Mouse (Mus musculus): Measurements from ENCODE around the gene Dtnb. TPM values are rescaled to one million over a fixed set of nuclear protein-coding genes. Genes with fewer than 3 reads are reported as not detected.
"Not testable (repeated sequence)": the region's sequence is repeated elsewhere in the genome, so short reads cannot be mapped to it uniquely, and the experiment has no call there.

Gene Dtnb
- 14.2 and 14.3 TPM in 2 replicates for polyA plus RNA-seq (2015; fragmentation: Nextera tagmentation; extraction: Ambion mirVana)

GRCm38 (mm10) chr12:3571787-3572580 lies at the start of gene Dtnb:
Gene Dtnb, plus strand, starts transcription at chr12:3572381.
- WGBS, result 1% methylated on average over 68 of the region's 85 CpGs
- peak; percentile 84 for ATAC-seq (replicated peaks; ENCODE audit: extremely low read depth, insufficient read depth, low FRiP score)
- Histone ChIP-seq H3K9me3 (replicated peaks; ENCODE audit: control insufficient read depth, low read length) (no peaks in the 10 kb centered on the region), H3K27ac (ENCODE audit: low read length) (peak within 1 kb of the TSS; percentile 49), H3K9ac (ENCODE audit: low read length) (peak within 1 kb of the TSS; percentile 82), H3K27me3 (ENCODE audit: control insufficient read depth, insufficient read depth, low read length) (no peaks in the 10 kb centered on the region), H3K4me2 (ENCODE audit: low read depth, low read length) (peak within 1 kb of the TSS; percentile 76), H3K4me1 (ENCODE audit: control insufficient read depth, insufficient read depth, low read length) (peaks cover 17% of the 10 kb centered on the region; the same call in 1 of the 2 replicates), H3K36me3 (ENCODE audit: control insufficient read depth, insufficient read depth) (no peaks in the 10 kb centered on the region), H3K4me3 (ENCODE audit: low read length) (peak within 1 kb of the TSS; percentile 73)

GRCm38 (mm10) chr12:3525536-3525935 lies 46.6 kb upstream of the Dtnb start:
- ATAC-seq (replicated peaks; ENCODE audit: extremely low read depth, insufficient read depth, low FRiP score), result no peak
- WGBS, result 90% methylated on average over 5 of the region's 5 CpGs
- Histone ChIP-seq H3K27ac (ENCODE audit: low read length) (no peak overlapping the region), H3K27me3 (ENCODE audit: control insufficient read depth, insufficient read depth, low read length) (no peaks in the 10 kb centered on the region), H3K4me2 (ENCODE audit: low read depth, low read length) (no peak overlapping the region), H3K4me3 (ENCODE audit: low read length) (no peak overlapping the region), H3K9me3 (replicated peaks; ENCODE audit: control insufficient read depth, low read length) (no peaks in the 10 kb centered on the region), H3K36me3 (ENCODE audit: control insufficient read depth, insufficient read depth) (no peaks in the 10 kb centered on the region), H3K4me1 (ENCODE audit: control insufficient read depth, insufficient read depth, low read length) (no peaks in the 10 kb centered on the region), H3K9ac (ENCODE audit: low read length) (no peak overlapping the region)

DNA sequence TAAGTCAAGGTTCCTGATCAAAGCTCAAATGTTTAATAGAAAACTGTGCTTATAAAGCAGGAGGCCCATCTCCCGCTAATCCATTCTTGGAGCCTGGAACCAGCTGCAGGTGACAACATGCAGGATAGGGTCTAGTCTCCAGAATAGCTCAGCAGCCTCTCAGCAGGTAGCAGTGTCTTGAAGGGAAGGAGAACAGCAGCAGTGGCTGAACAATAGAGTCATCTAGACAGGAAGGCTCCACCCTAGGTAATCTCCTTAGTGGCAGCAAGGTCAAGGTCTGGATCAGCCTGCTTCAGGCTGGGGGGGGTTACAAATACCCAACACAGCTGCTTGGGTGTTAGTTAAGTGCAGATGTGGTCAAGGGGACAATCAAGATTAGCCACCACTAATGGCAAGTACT lies 36.7 kb upstream of the Dtnb start:
- H3K36me3 ChIP-seq (ENCODE audit: control insufficient read depth, insufficient read depth); H3K9ac ChIP-seq (ENCODE audit: low read length); H3K4me3 ChIP-seq (ENCODE audit: low read length); H3K4me2 ChIP-seq (ENCODE audit: low read depth, low read length); H3K27ac ChIP-seq (ENCODE audit: low read length); H3K27me3 ChIP-seq (ENCODE audit: control insufficient read depth, insufficient read depth, low read length); ATAC-seq (replicated peaks; ENCODE audit: extremely low read depth, insufficient read depth, low FRiP score); H3K9me3 ChIP-seq (replicated peaks; ENCODE audit: control insufficient read depth, low read length); H3K4me1 ChIP-seq (ENCODE audit: control insufficient read depth, insufficient read depth, low read length): not testable (repeated sequence)
- 91% methylated on average over 1 of the region's 1 CpGs for WGBS

DNA sequence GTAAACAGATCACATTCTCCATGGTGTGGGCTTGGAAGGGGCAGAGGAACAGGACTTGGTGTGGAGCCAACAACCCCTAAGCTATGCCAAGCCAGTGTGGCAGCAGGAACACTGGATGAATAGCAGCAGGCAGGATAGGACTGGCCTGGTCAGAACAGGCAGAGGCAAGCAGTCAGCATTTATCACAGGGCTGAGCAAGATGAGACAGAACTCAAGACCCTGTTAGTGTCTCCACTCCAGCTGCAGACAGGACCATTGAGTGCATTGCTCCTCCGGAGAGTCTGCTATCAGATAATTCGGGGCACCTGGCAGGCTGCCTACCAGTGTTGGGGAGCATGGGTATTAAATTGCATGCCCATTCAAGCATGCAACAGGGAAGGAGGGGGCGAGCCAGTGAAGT lies 34.6 kb upstream of the Dtnb start:
- 43% methylated on average over 3 of the region's 3 CpGs for WGBS

GRCm38 (mm10) chr12:3538036-3538435 lies 34.1 kb upstream of the Dtnb start:
- no peak overlapping the region for H3K27ac ChIP-seq (ENCODE audit: low read length)
- no peaks in the 10 kb centered on the region for H3K9me3 ChIP-seq (replicated peaks; ENCODE audit: control insufficient read depth, low read length)
- ATAC-seq (replicated peaks; ENCODE audit: extremely low read depth, insufficient read depth, low FRiP score), result no peak
- 75% methylated on average over 1 of the region's 1 CpGs for WGBS
- H3K4me2 ChIP-seq (ENCODE audit: low read depth, low read length), result no peak overlapping the region
- H3K27me3 ChIP-seq (ENCODE audit: control insufficient read depth, insufficient read depth, low read length), result no peaks in the 10 kb centered on the region
- H3K36me3 ChIP-seq (ENCODE audit: control insufficient read depth, insufficient read depth), result no peaks in the 10 kb centered on the region
- no peak overlapping the region for H3K9ac ChIP-seq (ENCODE audit: low read length)
- no peaks in the 10 kb centered on the region for H3K4me1 ChIP-seq (ENCODE audit: control insufficient read depth, insufficient read depth, low read length)
- H3K4me3 ChIP-seq (ENCODE audit: low read length), result no peak overlapping the region

More for the DNA sequence above, 34.6 kb upstream of the Dtnb start:
- H3K27ac ChIP-seq (ENCODE audit: low read length), result no peak overlapping the region
- H3K4me1 ChIP-seq (ENCODE audit: control insufficient read depth, insufficient read depth, low read length), result no peaks in the 10 kb centered on the region
- no peak overlapping the region for H3K4me3 ChIP-seq (ENCODE audit: low read length)
- ATAC-seq (replicated peaks; ENCODE audit: extremely low read depth, insufficient read depth, low FRiP score), result peak; percentile 32; the same call in 1 of the 2 replicates
- no peak overlapping the region for H3K9ac ChIP-seq (ENCODE audit: low read length)
- no peaks in the 10 kb centered on the region for H3K9me3 ChIP-seq (replicated peaks; ENCODE audit: control insufficient read depth, low read length)
- H3K27me3 ChIP-seq (ENCODE audit: control insufficient read depth, insufficient read depth, low read length), result no peaks in the 10 kb centered on the region
- H3K36me3 ChIP-seq (ENCODE audit: control insufficient read depth, insufficient read depth), result no peaks in the 10 kb centered on the region
- H3K4me2 ChIP-seq (ENCODE audit: low read depth, low read length), result no peak overlapping the region

DNA sequence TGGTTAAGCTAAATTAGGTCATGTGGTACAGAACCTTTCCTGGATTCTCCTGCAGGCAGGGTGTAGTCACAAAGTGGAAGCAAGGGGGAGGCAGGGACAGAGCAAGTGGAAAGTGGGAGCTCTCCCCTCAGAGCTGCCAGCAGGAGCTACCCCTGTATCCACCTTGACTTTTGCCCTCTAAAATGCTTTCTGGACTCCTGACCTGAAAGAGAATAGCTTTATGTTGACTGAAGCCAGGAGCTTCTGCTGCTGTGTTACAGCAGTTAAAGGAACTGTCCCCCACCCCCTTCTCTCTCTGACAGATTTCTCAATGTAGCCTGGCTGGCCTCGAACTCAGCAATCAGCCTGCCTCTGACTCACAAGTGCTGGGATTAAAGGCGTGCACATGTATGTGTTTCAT lies 32.6 kb upstream of the Dtnb start:
- H3K4me1 ChIP-seq (ENCODE audit: control insufficient read depth, insufficient read depth, low read length), result no peaks in the 10 kb centered on the region
- WGBS, result 71% methylated on average over 2 of the region's 2 CpGs
- H3K27ac ChIP-seq (ENCODE audit: low read length), result no peak overlapping the region

GRCm38 (mm10) chr12:3540871-3541270 lies 31.3 kb upstream of the Dtnb start:
- 92% methylated on average over 7 of the region's 7 CpGs for WGBS
- H3K4me2 ChIP-seq (ENCODE audit: low read depth, low read length), result no peak overlapping the region
- no peaks in the 10 kb centered on the region for H3K36me3 ChIP-seq (ENCODE audit: control insufficient read depth, insufficient read depth)
- no peaks in the 10 kb centered on the region for H3K4me1 ChIP-seq (ENCODE audit: control insufficient read depth, insufficient read depth, low read length)
- ATAC-seq (replicated peaks; ENCODE audit: extremely low read depth, insufficient read depth, low FRiP score), result no peak
- H3K4me3 ChIP-seq (ENCODE audit: low read length), result no peak overlapping the region
- H3K9ac ChIP-seq (ENCODE audit: low read length), result no peak overlapping the region
- no peaks in the 10 kb centered on the region for H3K27me3 ChIP-seq (ENCODE audit: control insufficient read depth, insufficient read depth, low read length)
- no peaks in the 10 kb centered on the region for H3K9me3 ChIP-seq (replicated peaks; ENCODE audit: control insufficient read depth, low read length)
- H3K27ac ChIP-seq (ENCODE audit: low read length), result no peak overlapping the region

More for the DNA sequence above, 32.6 kb upstream of the Dtnb start:
- no peaks in the 10 kb centered on the region for H3K36me3 ChIP-seq (ENCODE audit: control insufficient read depth, insufficient read depth)
- H3K4me2 ChIP-seq (ENCODE audit: low read depth, low read length), result no peak overlapping the region
- no peak for ATAC-seq (replicated peaks; ENCODE audit: extremely low read depth, insufficient read depth, low FRiP score)
- H3K4me3 ChIP-seq (ENCODE audit: low read length), result no peak overlapping the region
- no peaks in the 10 kb centered on the region for H3K9me3 ChIP-seq (replicated peaks; ENCODE audit: control insufficient read depth, low read length)
- no peaks in the 10 kb centered on the region for H3K27me3 ChIP-seq (ENCODE audit: control insufficient read depth, insufficient read depth, low read length)
- no peak overlapping the region for H3K9ac ChIP-seq (ENCODE audit: low read length)

DNA sequence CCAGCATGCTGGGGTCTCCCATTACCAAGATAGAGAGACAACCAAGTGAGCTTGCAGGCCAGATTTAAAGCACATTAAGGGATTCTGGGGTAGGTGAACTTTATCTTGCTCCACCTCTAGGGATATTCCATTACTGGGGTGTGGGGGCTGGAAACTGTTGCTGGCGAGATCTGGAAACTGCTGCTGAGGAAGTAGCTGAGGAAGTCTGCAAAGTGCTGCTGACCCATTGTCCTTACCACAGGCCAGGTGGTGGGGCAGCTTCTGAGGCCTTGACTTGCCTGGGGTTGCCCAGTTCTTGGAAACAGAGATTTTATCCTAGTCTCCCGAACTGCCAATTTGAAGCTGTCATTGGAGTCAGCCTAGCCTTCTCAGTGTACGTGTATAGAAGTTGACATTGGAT lies 26.7 kb upstream of the Dtnb start:
- H3K36me3 ChIP-seq (ENCODE audit: control insufficient read depth, insufficient read depth), result no peaks in the 10 kb centered on the region
- peaks cover 12% of the 10 kb centered on the region for H3K4me1 ChIP-seq (ENCODE audit: control insufficient read depth, insufficient read depth, low read length)
- H3K9ac ChIP-seq (ENCODE audit: low read length), result no peak overlapping the region
- H3K9me3 ChIP-seq (replicated peaks; ENCODE audit: control insufficient read depth, low read length), result no peaks in the 10 kb centered on the region
- WGBS, result 64% methylated on average over 3 of the region's 3 CpGs
- H3K27me3 ChIP-seq (ENCODE audit: control insufficient read depth, insufficient read depth, low read length), result no peaks in the 10 kb centered on the region
- H3K4me2 ChIP-seq (ENCODE audit: low read depth, low read length), result no peak overlapping the region
- H3K4me3 ChIP-seq (ENCODE audit: low read length), result no peak overlapping the region
- H3K27ac ChIP-seq (ENCODE audit: low read length), result no peak overlapping the region
- no peak for ATAC-seq (replicated peaks; ENCODE audit: extremely low read depth, insufficient read depth, low FRiP score)

GRCm38 (mm10) chr12:3546121-3546658 lies 26.0 kb upstream of the Dtnb start:
- H3K27me3 ChIP-seq (ENCODE audit: control insufficient read depth, insufficient read depth, low read length), result no peaks in the 10 kb centered on the region
- no peaks in the 10 kb centered on the region for H3K36me3 ChIP-seq (ENCODE audit: control insufficient read depth, insufficient read depth)
- H3K9me3 ChIP-seq (replicated peaks; ENCODE audit: control insufficient read depth, low read length), result no peaks in the 10 kb centered on the region
- no peak overlapping the region for H3K4me2 ChIP-seq (ENCODE audit: low read depth, low read length)
- no peak overlapping the region for H3K4me3 ChIP-seq (ENCODE audit: low read length)
- H3K27ac ChIP-seq (ENCODE audit: low read length), result no peak overlapping the region
- H3K9ac ChIP-seq (ENCODE audit: low read length), result no peak overlapping the region
- H3K4me1 ChIP-seq (ENCODE audit: control insufficient read depth, insufficient read depth, low read length), result peaks cover 12% of the 10 kb centered on the region
- WGBS, result 46% methylated on average over 4 of the region's 4 CpGs
- no peak for ATAC-seq (replicated peaks; ENCODE audit: extremely low read depth, insufficient read depth, low FRiP score)
